Mouse (Mus musculus): Measurements from ENCODE around the gene Thra. TPM values are rescaled to one million over a fixed set of nuclear protein-coding genes. Genes with fewer than 3 reads are reported as not detected.
"Not testable (repeated sequence)": the region's sequence is repeated elsewhere in the genome, so short reads cannot be mapped to it uniquely, and the experiment has no call there.

Gene Thra
- polyA plus RNA-seq, 1 experiment from 2014 or later = 32.0 TPM

DNA sequence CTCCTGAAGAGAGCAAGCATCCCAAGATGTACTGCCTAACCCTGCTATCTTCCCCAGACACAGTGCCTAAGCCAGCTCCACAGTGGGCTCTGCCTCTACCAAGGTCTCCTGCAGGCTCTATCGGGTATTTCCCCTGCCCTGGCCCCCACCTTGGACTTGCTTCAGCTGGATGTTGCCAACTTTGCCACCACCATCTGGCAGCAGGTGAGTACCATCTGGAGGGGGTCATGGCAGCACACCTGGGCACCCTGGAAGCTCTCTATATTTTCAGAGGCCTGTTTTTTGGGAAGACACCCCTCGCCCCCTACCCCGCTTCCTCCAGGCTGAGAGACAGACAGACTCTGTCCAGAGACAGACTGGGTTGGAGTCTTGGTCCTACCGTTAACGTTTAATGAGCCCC is 38.1 kb upstream of the Thra start:
- Histone ChIP-seq H3K4me1 (peaks cover 19% of the 10 kb centered on the region), H3K27ac (replicated peaks) (no peak overlapping the region), H3K9ac (no peak overlapping the region; the same call in 1 of the 2 replicates), H3K4me3 (no peak overlapping the region), H3K4me2 (no peak overlapping the region), H3K9me3 (no peaks in the 10 kb centered on the region), H3K36me3 (peaks cover 36% of the 10 kb centered on the region), H3K27me3 (replicated peaks) (peaks cover 12% of the 10 kb centered on the region; the same call in 1 of the 2 replicates)
- 68% methylated on average over 5 of the region's 5 CpGs for WGBS
- ATAC-seq (ENCODE audit: extremely low read depth, insufficient number of reproducible peaks, low FRiP score, low TSS enrichment) = no peak

DNA sequence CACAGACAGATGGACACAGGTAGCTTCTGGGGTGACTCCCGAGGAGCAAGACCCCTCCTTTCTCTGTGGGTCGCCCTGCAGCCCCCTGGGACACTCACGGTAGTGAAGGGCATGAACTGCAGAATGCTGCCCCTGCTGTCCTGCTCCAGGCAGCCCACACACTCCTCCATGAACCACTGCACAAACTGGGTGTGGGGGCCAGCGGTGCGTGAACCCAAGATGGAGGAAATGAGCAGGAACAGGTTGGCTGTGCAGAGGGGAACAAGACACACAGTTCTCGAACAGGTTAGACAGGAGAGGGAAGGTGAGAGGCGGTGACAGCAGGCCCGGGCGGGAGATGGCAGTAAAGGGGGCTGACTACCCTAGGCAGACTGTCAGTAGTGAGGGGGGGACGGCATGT is 35.4 kb upstream of the Thra start:
- WGBS = 89% methylated on average over 10 of the region's 10 CpGs
- Histone ChIP-seq H3K9me3 (no peaks in the 10 kb centered on the region), H3K27ac (replicated peaks) (no peak overlapping the region), H3K4me1 (peaks cover 46% of the 10 kb centered on the region), H3K36me3 (peaks cover 60% of the 10 kb centered on the region), H3K4me2 (no peak overlapping the region), H3K9ac (no peak overlapping the region), H3K4me3 (no peak overlapping the region), H3K27me3 (replicated peaks) (peaks cover 12% of the 10 kb centered on the region; the same call in 1 of the 2 replicates)
- no peak for ATAC-seq (ENCODE audit: extremely low read depth, insufficient number of reproducible peaks, low FRiP score, low TSS enrichment)

DNA sequence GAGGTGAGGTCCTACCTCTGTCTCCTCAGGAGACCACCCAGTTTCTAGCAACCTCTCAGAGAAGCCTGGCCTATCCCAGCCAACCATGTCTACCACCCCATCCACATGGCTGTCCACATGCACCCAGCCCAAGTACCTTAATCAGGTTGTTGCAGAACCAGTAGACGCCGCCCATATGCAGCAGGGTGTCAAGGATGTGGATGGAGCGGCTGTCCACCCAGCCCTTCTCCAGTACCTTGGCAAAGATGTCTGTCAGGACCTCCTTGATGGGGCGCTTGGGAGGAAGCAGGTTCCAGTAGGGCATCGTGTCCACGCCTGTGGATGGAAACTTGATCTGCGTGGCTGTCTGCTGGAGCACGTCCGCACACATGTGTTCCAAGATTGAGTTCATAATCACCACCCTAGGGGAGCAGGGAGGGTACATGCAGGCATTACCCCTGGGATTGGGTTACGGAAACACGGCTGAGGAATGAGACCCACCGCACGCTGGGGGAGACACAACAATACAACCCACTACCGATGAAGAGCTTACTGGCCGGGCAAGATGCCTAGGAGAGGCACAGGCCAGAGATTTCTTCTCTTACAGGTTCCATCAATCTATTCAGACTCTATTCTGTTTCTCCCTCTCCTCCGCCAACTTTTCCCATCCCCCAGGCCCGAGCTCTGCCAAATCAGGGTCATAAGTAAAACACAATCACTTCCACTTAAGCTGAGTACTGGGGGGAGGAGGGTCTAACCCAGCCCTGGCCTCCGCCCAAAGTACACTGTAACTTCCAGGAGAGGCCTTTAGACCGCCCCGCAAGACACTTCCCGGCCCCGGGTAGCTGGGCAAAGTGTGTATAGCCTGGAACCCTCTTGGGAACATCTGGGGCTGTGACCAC is 32.8 kb upstream of the Thra start:
- H3K4me3 ChIP-seq = no peak overlapping the region
- H3K27ac ChIP-seq (replicated peaks) = peak overlapping the region; percentile 77
- WGBS = 82% methylated on average over 22 of the region's 22 CpGs
- H3K9ac ChIP-seq = 0 out of 2 replicates have a peak overlapping the region, but pooled peaks have one; percentile 42
- no peak overlapping the region for H3K4me2 ChIP-seq
- no peaks in the 10 kb centered on the region; the same call in 1 of the 2 replicates for H3K27me3 ChIP-seq (replicated peaks)
- no peaks in the 10 kb centered on the region for H3K9me3 ChIP-seq
- no peak for ATAC-seq (ENCODE audit: extremely low read depth, insufficient number of reproducible peaks, low FRiP score, low TSS enrichment)
- peaks cover 73% of the 10 kb centered on the region for H3K36me3 ChIP-seq
- H3K4me1 ChIP-seq = peaks cover 43% of the 10 kb centered on the region

DNA sequence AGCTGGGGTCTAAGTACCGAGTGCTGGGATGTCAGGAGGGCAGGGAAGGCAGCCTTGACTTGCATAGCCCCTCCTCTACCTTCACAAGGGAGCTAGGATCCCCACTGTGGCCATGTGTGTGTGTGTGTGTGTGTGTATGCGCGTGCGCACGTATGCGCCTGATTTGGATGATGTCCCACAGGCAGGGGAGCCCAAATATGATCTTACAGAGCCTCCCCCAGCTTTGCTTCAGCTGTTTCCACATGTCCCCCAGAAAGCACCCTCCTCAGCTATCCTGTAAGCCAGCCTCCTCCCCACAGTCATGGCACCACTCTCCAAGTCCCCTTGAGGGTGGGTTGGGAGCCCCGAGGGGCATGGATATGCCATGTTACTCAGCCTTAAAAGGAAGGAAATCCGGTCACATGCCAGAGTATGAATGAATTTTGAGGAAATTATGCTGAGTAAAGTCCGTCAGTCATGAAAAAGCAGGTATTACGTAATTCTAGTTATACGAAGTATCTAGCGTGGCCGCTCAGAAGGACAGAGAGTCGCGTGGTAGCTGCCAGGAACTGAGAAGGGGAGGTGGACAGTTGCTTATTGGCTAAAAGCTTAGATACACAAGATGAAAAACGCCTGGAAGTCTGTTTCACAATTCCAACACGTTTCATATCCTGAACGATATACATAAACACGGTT is 32.0 kb upstream of the Thra start:
- peaks cover 81% of the 10 kb centered on the region for H3K36me3 ChIP-seq
- no peak for ATAC-seq (ENCODE audit: extremely low read depth, insufficient number of reproducible peaks, low FRiP score, low TSS enrichment)
- WGBS = 78% methylated on average over 19 of the region's 19 CpGs

DNA sequence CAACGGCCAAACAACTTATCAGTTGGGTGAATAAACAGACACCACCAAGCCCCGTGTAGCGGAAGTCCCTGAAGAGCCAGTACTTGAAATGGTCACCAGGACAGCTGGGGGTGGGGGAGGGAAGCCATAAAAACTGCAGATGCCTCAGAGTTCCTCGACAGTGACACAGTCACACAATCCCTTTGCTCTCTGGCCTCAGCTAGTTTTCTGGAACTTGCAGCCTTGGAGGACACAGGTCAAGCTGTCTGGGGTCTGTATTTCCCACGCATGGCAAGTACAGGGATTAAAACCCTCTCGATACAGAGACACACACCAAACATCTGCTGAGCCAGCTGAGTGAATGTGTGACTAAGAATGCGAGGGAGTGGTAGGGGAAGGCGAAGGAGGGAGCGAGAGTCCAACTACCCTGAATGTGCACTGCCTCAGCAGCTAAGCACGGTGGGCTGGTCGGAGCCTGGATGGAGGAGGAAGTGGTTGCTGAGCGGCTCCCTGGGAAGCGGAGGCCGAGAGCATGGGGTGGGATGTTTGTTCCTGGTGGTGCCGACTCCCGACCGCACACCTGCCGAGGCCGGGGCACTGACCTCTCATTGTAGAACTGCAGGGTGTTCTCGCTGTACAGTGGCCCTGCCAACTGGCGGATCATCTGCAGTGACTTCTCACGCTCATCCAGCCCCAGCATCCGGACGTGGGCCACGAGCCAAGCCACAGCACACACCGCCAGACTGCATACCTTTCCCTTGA is 31.3 kb upstream of the Thra start:
- H3K4me1 ChIP-seq = peaks cover 43% of the 10 kb centered on the region
- 64% methylated on average over 26 of the region's 26 CpGs for WGBS
- H3K27me3 ChIP-seq (replicated peaks) = no peaks in the 10 kb centered on the region
- H3K36me3 ChIP-seq = peaks cover 84% of the 10 kb centered on the region
- no peak overlapping the region for H3K4me2 ChIP-seq
- H3K27ac ChIP-seq (replicated peaks) = peak overlapping the region; percentile 77
- no peak overlapping the region for H3K4me3 ChIP-seq
- no peak for ATAC-seq (ENCODE audit: extremely low read depth, insufficient number of reproducible peaks, low FRiP score, low TSS enrichment)
- peak overlapping the region; percentile 42 for H3K9ac ChIP-seq
- H3K9me3 ChIP-seq = no peaks in the 10 kb centered on the region

More for the DNA sequence above, 32.0 kb upstream of the Thra start:
- peak overlapping the region; percentile 77 for H3K27ac ChIP-seq (replicated peaks)
- no peak overlapping the region for H3K4me2 ChIP-seq
- H3K27me3 ChIP-seq (replicated peaks) = no peaks in the 10 kb centered on the region
- H3K4me1 ChIP-seq = peaks cover 43% of the 10 kb centered on the region
- no peak overlapping the region for H3K4me3 ChIP-seq
- peak overlapping the region; percentile 42; the same call in 1 of the 2 replicates for H3K9ac ChIP-seq
- H3K9me3 ChIP-seq = no peaks in the 10 kb centered on the region

DNA sequence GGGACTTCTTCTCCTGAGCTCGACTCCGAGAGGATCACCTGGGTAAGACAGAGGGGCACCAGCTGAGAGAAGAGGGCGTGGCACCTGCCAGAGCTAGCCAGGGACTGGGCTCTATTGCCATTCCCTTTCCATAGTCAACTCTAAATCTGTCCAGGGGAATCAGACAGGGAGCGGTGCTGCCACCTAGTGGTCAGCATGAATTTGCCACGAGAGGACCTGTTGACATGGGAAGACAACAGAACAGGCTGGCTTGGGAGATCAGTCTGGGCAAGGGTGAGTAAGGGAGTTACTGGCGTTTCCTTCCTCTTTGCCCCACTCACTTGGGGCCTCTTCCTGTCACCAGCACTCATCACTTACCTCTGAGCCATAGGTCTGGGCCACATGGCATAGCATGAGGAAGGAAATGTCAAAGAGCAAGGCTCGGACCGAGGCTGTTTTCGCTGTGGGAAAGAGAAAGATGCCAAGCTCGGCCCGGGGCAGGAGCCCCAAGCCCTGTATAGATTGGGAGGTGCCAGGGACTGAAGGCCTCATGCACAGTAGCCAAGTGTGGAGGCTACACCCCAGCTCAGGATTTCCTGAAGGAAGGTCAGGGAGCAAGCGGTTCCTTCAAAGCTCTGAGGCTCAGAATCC is 29.9 kb upstream of the Thra start:
- WGBS = 44% methylated on average over 12 of the region's 12 CpGs
- Histone ChIP-seq H3K4me3 (no peak overlapping the region), H3K27me3 (replicated peaks) (no peaks in the 10 kb centered on the region), H3K36me3 (peaks cover 84% of the 10 kb centered on the region), H3K9me3 (no peaks in the 10 kb centered on the region), H3K9ac (no peak overlapping the region), H3K4me1 (peaks cover 43% of the 10 kb centered on the region), H3K27ac (replicated peaks) (peak overlapping the region; percentile 60), H3K4me2 (no peak overlapping the region)
- no peak; the same call in 1 of the 2 replicates for ATAC-seq (ENCODE audit: extremely low read depth, insufficient number of reproducible peaks, low FRiP score, low TSS enrichment)

- Histone ChIP-seq H3K36me3 (peaks cover 84% of the 10 kb centered on the region), H3K4me1 (peaks cover 43% of the 10 kb centered on the region), H3K27me3 (replicated peaks) (no peaks in the 10 kb centered on the region), H3K4me3 (no peak overlapping the region), H3K9me3 (no peaks in the 10 kb centered on the region), H3K4me2 (no peak overlapping the region), H3K9ac (no peak overlapping the region), H3K27ac (replicated peaks) (peak overlapping the region; percentile 60)
- 60% methylated on average over 4 of the region's 4 CpGs for WGBS
- ATAC-seq (ENCODE audit: extremely low read depth, insufficient number of reproducible peaks, low FRiP score, low TSS enrichment) = no peak
Measured at GRCm38 (mm10) chr11:98711046-98711434, 29.4 kb upstream of the Thra start.

GRCm38 (mm10) chr11:98712009-98712408 is 28.4 kb upstream of the Thra start:
- H3K4me2 ChIP-seq; H3K4me3 ChIP-seq; H3K9me3 ChIP-seq; H3K27ac ChIP-seq (replicated peaks); ATAC-seq (ENCODE audit: extremely low read depth, insufficient number of reproducible peaks, low FRiP score, low TSS enrichment); H3K9ac ChIP-seq; H3K27me3 ChIP-seq (replicated peaks): not testable (repeated sequence)
- WGBS = 83% methylated on average over 6 of the region's 6 CpGs
- Histone ChIP-seq H3K4me1 (peaks cover 42% of the 10 kb centered on the region), H3K36me3 (peaks cover 84% of the 10 kb centered on the region)

- no peaks in the 10 kb centered on the region for H3K27me3 ChIP-seq (replicated peaks)
- H3K27ac ChIP-seq (replicated peaks) = no peak overlapping the region
- no peak for ATAC-seq (ENCODE audit: extremely low read depth, insufficient number of reproducible peaks, low FRiP score, low TSS enrichment)
- no peak overlapping the region for H3K9ac ChIP-seq
- H3K9me3 ChIP-seq = no peaks in the 10 kb centered on the region
- no peak overlapping the region for H3K4me3 ChIP-seq
- H3K4me2 ChIP-seq = no peak overlapping the region
- peaks cover 35% of the 10 kb centered on the region for H3K4me1 ChIP-seq
- H3K36me3 ChIP-seq = peaks cover 87% of the 10 kb centered on the region
- 85% methylated on average over 12 of the region's 12 CpGs for WGBS
Measured at GRCm38 (mm10) chr11:98713703-98714102, 26.7 kb upstream of the Thra start.

DNA sequence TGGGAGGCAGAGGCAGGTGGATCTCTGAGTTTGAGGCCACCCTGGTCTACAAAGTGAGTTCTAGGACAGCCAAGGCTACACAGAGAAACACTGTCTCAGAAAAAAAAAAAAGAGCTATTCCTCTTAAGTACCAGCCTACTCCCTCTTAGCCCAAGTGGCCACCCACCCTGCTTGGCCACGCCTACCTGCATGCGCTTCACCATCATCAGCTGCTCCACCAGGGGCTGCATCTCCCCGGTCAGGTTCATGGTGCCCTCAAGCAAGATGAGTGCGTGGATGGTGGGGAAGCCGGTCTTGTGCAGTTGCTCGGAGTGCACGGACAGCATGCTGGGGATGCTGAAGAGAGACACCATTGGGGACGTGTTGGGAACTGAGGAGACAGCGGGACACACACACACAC is 24.5 kb upstream of the Thra start:
- no peaks in the 10 kb centered on the region for H3K9me3 ChIP-seq
- peaks cover 21% of the 10 kb centered on the region for H3K4me1 ChIP-seq
- no peak for ATAC-seq (ENCODE audit: extremely low read depth, insufficient number of reproducible peaks, low FRiP score, low TSS enrichment)
- H3K4me2 ChIP-seq = no peak overlapping the region
- no peak overlapping the region for H3K4me3 ChIP-seq
- 90% methylated on average over 9 of the region's 9 CpGs for WGBS
- H3K27me3 ChIP-seq (replicated peaks) = no peaks in the 10 kb centered on the region
- H3K27ac ChIP-seq (replicated peaks) = no peak overlapping the region
- no peak overlapping the region for H3K9ac ChIP-seq
- peaks cover 71% of the 10 kb centered on the region for H3K36me3 ChIP-seq

DNA sequence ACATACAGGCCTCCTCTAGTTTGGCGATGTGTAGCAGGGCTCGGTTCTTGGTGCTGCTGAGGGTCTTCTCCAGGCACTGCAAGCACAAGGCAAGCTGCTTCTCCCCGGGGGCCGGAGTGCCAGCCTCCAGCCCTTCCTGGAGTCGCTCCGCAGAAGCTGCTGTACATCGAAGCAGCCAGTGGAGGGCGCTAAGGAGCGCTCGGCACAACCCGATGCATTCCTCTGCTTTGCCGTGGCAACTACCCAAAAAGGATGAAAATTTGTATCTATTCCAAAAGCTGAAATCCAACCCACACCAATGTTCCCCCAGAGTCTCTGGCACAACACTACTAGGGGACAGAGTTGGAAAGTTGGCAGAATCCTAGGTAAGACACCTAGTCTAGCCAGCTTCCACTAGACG is 22.5 kb upstream of the Thra start:
- no peak for ATAC-seq (ENCODE audit: extremely low read depth, insufficient number of reproducible peaks, low FRiP score, low TSS enrichment)
- Histone ChIP-seq H3K4me3 (no peak overlapping the region), H3K27me3 (replicated peaks) (no peaks in the 10 kb centered on the region), H3K4me2 (no peak overlapping the region), H3K9me3 (no peaks in the 10 kb centered on the region), H3K4me1 (peaks cover 35% of the 10 kb centered on the region), H3K36me3 (peaks cover 61% of the 10 kb centered on the region), H3K27ac (replicated peaks) (no peak overlapping the region), H3K9ac (no peak overlapping the region)
- WGBS = 20% methylated on average over 13 of the region's 13 CpGs

Measured in heart, embryonic 13.5 days (tissue).